In genomic region chr9:45251990-45252389, GRCm38 (mm10) we compare ENCODE assay signal across 33 mouse cellular contexts. TPM values are rescaled to one million over a fixed set of nuclear protein-coding genes. Genes with fewer than 3 reads are reported as not detected.
A peak's percentile ranks its signal among the peaks of the same experiment; 100 is the strongest.
DNase-seq lines count a peak whose midpoint lies in the region; ATAC-seq and TF ChIP-seq lines count a peak whose summit lies in the region.
"Had no signal": no experiment of that assay in that cellular context is flagged by ENCODE, and none has a peak within 500 bp of the region (broad histone marks: within the 10 kb centered on the region; RNA-seq: fewer than 3 reads in every experiment).

No protein-coding gene starts in this region.

- no peak for ATAC-seq in liver, postnatal 0 days
- ATAC-seq: forebrain, embryonic 13.5 days; hindbrain, embryonic 16.5 days; intestine, embryonic 16.5 days; lung, postnatal 0 days; midbrain, embryonic 13.5 days; Patski had no signal

- no peak overlapping the region for H3K4me3 ChIP-seq in thymus, adult 2 months (ENCODE audit: control insufficient read depth, insufficient read depth, low read length)
- H3K4me3 ChIP-seq in bone marrow, adult 2 months (replicated peaks; ENCODE audit: control insufficient read depth, low read depth, low read length): no peak overlapping the region
- H3K4me3 ChIP-seq in liver, postnatal 0 days (ENCODE audit: low read depth, low read length): no peak overlapping the region
- H3K4me3 ChIP-seq in small intestine, adult 2 months (ENCODE audit: low read depth, low read length): no peak overlapping the region
- H3K4me3 ChIP-seq in midbrain, embryonic 10.5 days: no peak overlapping the region
- H3K4me3 ChIP-seq: forebrain, embryonic 13.5 days; hindbrain, embryonic 10.5 days; limb, embryonic 10.5 days; limb, embryonic 15.5 days; midbrain, embryonic 13.5 days had no signal

- WGBS in thymus, adult 2 months: 12% methylated on average over 4 of the region's 4 CpGs
- WGBS in bone marrow, adult 2 months: 15% methylated on average over 4 of the region's 4 CpGs
- WGBS in liver, postnatal 0 days (ENCODE audit: insufficient replicate concordance): 44% methylated on average over 4 of the region's 4 CpGs
- 68% methylated on average over 4 of the region's 4 CpGs for WGBS in small intestine, adult 2 months
- 86% methylated on average over 4 of the region's 4 CpGs for whole genome bisulfite sequencing in midbrain, embryonic 10.5 days

- peaks cover 12% of the 10 kb centered on the region for H3K36me3 ChIP-seq in thymus, adult 2 months (ENCODE audit: control insufficient read depth, insufficient read depth, low read length)
- no peaks in the 10 kb centered on the region for H3K36me3 ChIP-seq in liver, postnatal 0 days (replicated peaks; ENCODE audit: insufficient read depth, low read length)
- no peaks in the 10 kb centered on the region for H3K36me3 ChIP-seq in small intestine, adult 2 months (ENCODE audit: control insufficient read depth, insufficient read depth, low read length)
- no peaks in the 10 kb centered on the region for H3K36me3 ChIP-seq in midbrain, embryonic 10.5 days
- H3K36me3 ChIP-seq: hindbrain, embryonic 10.5 days; limb, embryonic 10.5 days; limb, embryonic 15.5 days; midbrain, embryonic 13.5 days had no signal

- peaks cover 56% of the 10 kb centered on the region for H3K4me1 ChIP-seq in thymus, adult 2 months (replicated peaks; ENCODE audit: control insufficient read depth, insufficient read depth, low read length)
- peaks cover 26% of the 10 kb centered on the region for H3K4me1 ChIP-seq in bone marrow, adult 2 months (ENCODE audit: control insufficient read depth, insufficient read depth, low read length)
- H3K4me1 ChIP-seq in liver, postnatal 0 days (ENCODE audit: insufficient read depth): peaks cover 20% of the 10 kb centered on the region
- no peaks in the 10 kb centered on the region; the same call in 1 of the 2 replicates for H3K4me1 ChIP-seq in small intestine, adult 2 months (ENCODE audit: control insufficient read depth, insufficient read depth, insufficient read length, low read length)
- peaks cover 7% of the 10 kb centered on the region; the same call in 1 of the 2 replicates for H3K4me1 ChIP-seq in midbrain, embryonic 10.5 days
- H3K4me1 ChIP-seq: forebrain, embryonic 13.5 days; limb, embryonic 15.5 days; midbrain, embryonic 13.5 days had no signal

- H3K27ac ChIP-seq in thymus, adult 2 months (ENCODE audit: control insufficient read depth, insufficient read depth, low read length): peak overlapping the region; percentile 79
- peak overlapping the region; percentile 47 for H3K27ac ChIP-seq in bone marrow, adult 2 months (ENCODE audit: control insufficient read depth, insufficient read depth, low read depth, low read length, poor library complexity)
- peak overlapping the region; percentile 5; the same call in 1 of the 2 replicates for H3K27ac ChIP-seq in liver, postnatal 0 days (ENCODE audit: low read depth)
- peak overlapping the region; percentile 28 for H3K27ac ChIP-seq in small intestine, adult 2 months (ENCODE audit: insufficient read depth, low read depth, low read length)
- no peak overlapping the region for H3K27ac ChIP-seq in midbrain, embryonic 10.5 days (replicated peaks)
- H3K27ac ChIP-seq: forebrain, embryonic 13.5 days; hindbrain, embryonic 10.5 days; limb, embryonic 10.5 days; limb, embryonic 15.5 days; midbrain, embryonic 13.5 days had no signal

- no peak overlapping the region for H3K9ac ChIP-seq in liver, postnatal 0 days (replicated peaks)
- H3K9ac ChIP-seq: forebrain, embryonic 13.5 days; limb, embryonic 15.5 days; midbrain, embryonic 13.5 days had no signal

- TF ChIP-seq CTCF in thymus, adult 2 months (IDR thresholded peaks at IDR 0.05; ENCODE audit: borderline replicate concordance, control insufficient read depth, extremely low read depth, insufficient read depth, low read length, poor library complexity): no peak
- no peak for TF ChIP-seq CTCF in bone marrow, adult 2 months (IDR thresholded peaks at IDR 0.05; ENCODE audit: control insufficient read depth, insufficient read depth, low read length)
- TF ChIP-seq CTCF in liver, postnatal 0 days (IDR thresholded peaks at IDR 0.05; ENCODE audit: low read depth): no peak
- no peak for TF ChIP-seq CTCF in small intestine, adult 2 months (IDR thresholded peaks at IDR 0.05; ENCODE audit: extremely low read depth, insufficient read length, insufficient replicate concordance, low read depth, low read length)

- H3K4me2 ChIP-seq in liver, postnatal 0 days (ENCODE audit: low read depth, low read length): no peak overlapping the region
- H3K4me2 ChIP-seq: forebrain, embryonic 13.5 days; limb, embryonic 15.5 days; midbrain, embryonic 13.5 days had no signal

- no peak for TF ChIP-seq EP300 in liver, postnatal 0 days (IDR thresholded peaks at IDR 0.05; ENCODE audit: low read depth)

- H3K27me3 ChIP-seq in thymus, adult 2 months (ENCODE audit: control insufficient read depth, insufficient read depth, low read length): no peaks in the 10 kb centered on the region; the same call in 1 of the 2 replicates
- no peaks in the 10 kb centered on the region for H3K27me3 ChIP-seq in liver, postnatal 0 days (ENCODE audit: insufficient read depth, low read length)
- H3K27me3 ChIP-seq in small intestine, adult 2 months (ENCODE audit: control insufficient read depth, insufficient read depth, low read length): no peaks in the 10 kb centered on the region
- no peaks in the 10 kb centered on the region for H3K27me3 ChIP-seq in midbrain, embryonic 10.5 days (ENCODE audit: low read depth, poor library complexity, severe bottlenecking)
- H3K27me3 ChIP-seq: forebrain, embryonic 13.5 days; limb, embryonic 15.5 days; midbrain, embryonic 13.5 days had no signal

- no peak for TF ChIP-seq POLR2A in thymus, adult 2 months (IDR thresholded peaks at IDR 0.05; ENCODE audit: control insufficient read depth, extremely low read depth, insufficient read depth, low read length, poor library complexity)
- TF ChIP-seq POLR2A in bone marrow, adult 2 months (IDR thresholded peaks at IDR 0.05; ENCODE audit: borderline replicate concordance, control insufficient read depth, low read depth, low read length): no peak
- no peak for TF ChIP-seq POLR2A in small intestine, adult 2 months (IDR thresholded peaks at IDR 0.05; ENCODE audit: low read depth, low read length)

- DNase-seq in thymus, adult 2 months: no peak
- DNase-seq in thymus, postnatal 0 days (ENCODE audit: low spot score): no peak
- DNase-seq in liver, postnatal 0 days: no peak
- no peak for DNase-seq in midbrain, embryonic 10.5 days (ENCODE audit: low spot score)
- DNase-seq in layer of hippocampus, postnatal 14 days (ENCODE audit: low spot score in 2 of 2): no peak
- DNase-seq in lung, postnatal 14 days: no peak
- DNase-seq: adrenal gland, postnatal 14 days; B cell, adult 2 months; cerebellum, adult 8-10 months; cerebellum, postnatal 36 days; gastrocnemius, postnatal 10 days; heart, postnatal 14 days; kidney, postnatal 14 days; lung, adult 18-20 months; retina, postnatal 1 day; right cerebral cortex, postnatal 14 days had no signal

- H3K9me3 ChIP-seq in liver, postnatal 0 days (ENCODE audit: low read length): no peaks in the 10 kb centered on the region
- no peaks in the 10 kb centered on the region for H3K9me3 ChIP-seq in midbrain, embryonic 10.5 days (replicated peaks)
- H3K9me3 ChIP-seq: forebrain, embryonic 13.5 days; hindbrain, embryonic 10.5 days; limb, embryonic 10.5 days; limb, embryonic 15.5 days; midbrain, embryonic 13.5 days had no signal

RNA-seq across cellular contexts. Expression of gene Il10ra, which starts 17.0 kb away (rescaled TPM):
- polyA plus RNA-seq in thymus, adult 2 months (2012; rRNA removed): 23.9 and 36.8 TPM in 2 replicates
- 6.0 and 6.6 TPM in 2 replicates for polyA plus RNA-seq in thymus, postnatal 0 days (2015; fragmentation: Nextera tagmentation; extraction: Ambion mirVana)
- polyA plus RNA-seq in bone marrow, adult 2 months (2011; ENCODE audit: insufficient read depth, insufficient read length, low replicate concordance, missing spikeins): 16.0 and 32.8 TPM in 2 replicates
- polyA plus RNA-seq in liver, postnatal 0 days (2015; fragmentation: Nextera tagmentation; extraction: Ambion mirVana): 2.4 and 2.7 TPM in 2 replicates
- 2.9 and 3.3 TPM in 2 replicates for polyA plus RNA-seq in small intestine, adult 2 months (2012; rRNA removed)
- 0.62 and 0.89 TPM in 2 replicates for polyA plus RNA-seq in midbrain, embryonic 10.5 days (2016; fragmentation: Nextera tagmentation; extraction: Ambion mirVana)
- 1 to 10 TPM; 2.7 to 3.1 TPM for total RNA-seq in layer of hippocampus, postnatal 14 days (2021)
- total RNA-seq: MEL had no signal
- polyA plus RNA-seq: Patski had no signal

RNA-seq across cellular contexts. Expression of gene Tmprss4, which starts 48.1 kb away (rescaled TPM):
- polyA plus RNA-seq in thymus, adult 2 months (2012; rRNA removed): 7.4 and 16.1 TPM in 2 replicates
- 3.6 and 4.9 TPM in 2 replicates for polyA plus RNA-seq in thymus, postnatal 0 days (2015; fragmentation: Nextera tagmentation; extraction: Ambion mirVana)
- polyA plus RNA-seq in bone marrow, adult 2 months (2011; ENCODE audit: insufficient read depth, insufficient read length, low replicate concordance, missing spikeins): not detected in 2 replicates
- polyA plus RNA-seq in liver, postnatal 0 days (2015; fragmentation: Nextera tagmentation; extraction: Ambion mirVana): not detected in 2 replicates
- polyA plus RNA-seq in small intestine, adult 2 months (2012; rRNA removed): 65.3 and 108 TPM in 2 replicates
- polyA plus RNA-seq in midbrain, embryonic 10.5 days (2016; fragmentation: Nextera tagmentation; extraction: Ambion mirVana): not detected in 2 replicates
- not detected for total RNA-seq in layer of hippocampus, postnatal 14 days (2021)
- total RNA-seq: adrenal gland, postnatal 14 days; gastrocnemius, postnatal 10 days; layer of hippocampus, postnatal 25 days; MEL had no signal
- polyA plus RNA-seq: brain, embryonic 14.5 days; embryonic facial prominence, embryonic 11.5 days; forebrain, embryonic 13.5 days; heart, embryonic 14.5 days; hindbrain, embryonic 10.5 days; hindbrain, embryonic 16.5 days; midbrain, embryonic 13.5 days; neural tube, embryonic 14.5 days; Patski had no signal
